ENCODE assay signal across 18 mouse cellular contexts in genomic region chr12:7284354-7285036, GRCm38 (mm10).
"Had no signal": no experiment of that assay in that cellular context is flagged by ENCODE, and none has a peak within 500 bp of the region (broad histone marks: within the 10 kb centered on the region; RNA-seq: fewer than 3 reads in every experiment).

No protein-coding gene starts in this region.

- H3K9ac ChIP-seq: lung, embryonic 14.5 days; midbrain, embryonic 12.5 days; neural tube, embryonic 13.5 days; neural tube, embryonic 15.5 days had no signal

- H3K4me1 ChIP-seq: midbrain, embryonic 10.5 days; midbrain, embryonic 12.5 days; neural tube, embryonic 13.5 days; neural tube, embryonic 15.5 days had no signal

- H3K4me2 ChIP-seq: lung, embryonic 14.5 days; midbrain, embryonic 12.5 days; neural tube, embryonic 13.5 days; neural tube, embryonic 15.5 days had no signal

- DNase-seq: lung, embryonic 14.5 days; lung, postnatal 10 days; lung, postnatal 4 days; midbrain, embryonic 14.5 days; retina, postnatal 1 day; right cerebral cortex, adult 18-20 months; right cerebral cortex, postnatal 25 days; right cerebral cortex, postnatal 4 days; spleen, adult 18-20 months; thymus, adult 18-20 months; thymus, postnatal 14 days; thymus, postnatal 36 days had no signal

- H3K36me3 ChIP-seq: midbrain, embryonic 10.5 days; midbrain, embryonic 12.5 days; neural tube, embryonic 13.5 days; neural tube, embryonic 15.5 days had no signal

- ATAC-seq: midbrain, embryonic 16.5 days had no signal

- H3K4me3 ChIP-seq: midbrain, embryonic 10.5 days; midbrain, embryonic 12.5 days; myocyte; neural tube, embryonic 13.5 days; neural tube, embryonic 15.5 days had no signal

- H3K27ac ChIP-seq: midbrain, embryonic 10.5 days; midbrain, embryonic 12.5 days; neural tube, embryonic 13.5 days; neural tube, embryonic 15.5 days had no signal

- H3K9me3 ChIP-seq: midbrain, embryonic 10.5 days; midbrain, embryonic 12.5 days; neural tube, embryonic 13.5 days; neural tube, embryonic 15.5 days had no signal

- H3K27me3 ChIP-seq: midbrain, embryonic 12.5 days; neural tube, embryonic 13.5 days; neural tube, embryonic 15.5 days had no signal
